Mouse (Mus musculus) cerebellum, adult 2 months (tissue): ENCODE data around the gene Pawr. TPM values are rescaled to one million over a fixed set of nuclear protein-coding genes. Genes with fewer than 3 reads are reported as not detected.

Source experiments
- DNase-seq, 2 experiments: peaks; one replicate each; pipeline ENCODE4 v3.0.0; 2021
- H3K27ac ChIP-seq: fragments of 200-500 bp; 2 replicates; pipeline ENCODE4 v1.5.1; 2012; ENCODE audit warnings: low read length, control low read depth, inconsistent platforms; ENCODE audit not compliant: insufficient read depth
- H3K27me3 ChIP-seq: fragments of 200-500 bp; 2 replicates; pipeline ENCODE4 v1.6.1; 2012; ENCODE audit warnings: inconsistent platforms, mild to moderate bottlenecking, low read length, moderate library complexity; ENCODE audit not compliant: control insufficient read depth, insufficient read depth
- H3K4me1 ChIP-seq: fragments of 200-500 bp; 2 replicates; pipeline ENCODE4 v1.6.1; 2011; ENCODE audit warnings: low read length; ENCODE audit not compliant: control insufficient read depth, insufficient read depth
- H3K4me3 ChIP-seq: fragments of 200-500 bp; replicated peaks from 2 replicates; pipeline ENCODE3; 2011; ENCODE audit warnings: mild to moderate bottlenecking, low read depth, low read length, control low read depth; ENCODE audit not compliant: insufficient read depth
- CTCF ChIP-seq: fragments of 200-500 bp; IDR thresholded peaks from 2 replicates; pipeline ENCODE4 v1.5.1; 2011; ENCODE audit warnings: low read depth, mild to moderate bottlenecking, control low read depth, low read length, moderate library complexity, borderline replicate concordance; ENCODE audit not compliant: insufficient read depth
- POLR2A ChIP-seq: fragments of 200-500 bp; IDR thresholded peaks from 2 replicates; pipeline ENCODE4 v1.6.1; 2011; ENCODE audit warnings: low read length, control low read depth, borderline replicate concordance; ENCODE audit not compliant: insufficient read depth
- WGBS: fragments of 180-500 bp; shearing (Covaris S2); methylation state at CpG from one replicate; pipeline ENCODE4 v1.1.7; 2018; 5-methylcytosine and 5-hydroxymethylcytosine counted together
- polyA plus RNA-seq: library from polyadenylated mRNA; depleted of rRNA; stranded (reverse); fragments of >200 nt; gene quantifications from 2 replicates; pipeline ENCODE4 v1.2.3, GENCODE M21; 2012

Pawr gene
- polyA plus RNA-seq, 1 experiment: 1.3 TPM

- H3K4me1 ChIP-seq: no peaks in the 10 kb centered on the region
- 92% methylated on average over 4 of the region's 4 CpGs for WGBS
- no peak for TF ChIP-seq POLR2A
- no peak for TF ChIP-seq CTCF
- no peak overlapping the region for H3K27ac ChIP-seq
- no peak overlapping the region for H3K4me3 ChIP-seq
- H3K27me3 ChIP-seq: no peaks in the 10 kb centered on the region
- DNase-seq: no peak
These were observed 44.4 kb downstream of the Pawr start for GRCm38 (mm10) chr10:108376366-108376765.

- no peak for DNase-seq
- H3K4me1 ChIP-seq: no peaks in the 10 kb centered on the region
- H3K4me3 ChIP-seq: no peak overlapping the region
- WGBS: 93% methylated on average over 7 of the region's 7 CpGs
- no peak overlapping the region for H3K27ac ChIP-seq
- H3K27me3 ChIP-seq: no peaks in the 10 kb centered on the region
- no peak for TF ChIP-seq POLR2A
- no peak for TF ChIP-seq CTCF
These were observed 45.4 kb downstream of the Pawr start for GRCm38 (mm10) chr10:108377369-108377768.

DNA sequence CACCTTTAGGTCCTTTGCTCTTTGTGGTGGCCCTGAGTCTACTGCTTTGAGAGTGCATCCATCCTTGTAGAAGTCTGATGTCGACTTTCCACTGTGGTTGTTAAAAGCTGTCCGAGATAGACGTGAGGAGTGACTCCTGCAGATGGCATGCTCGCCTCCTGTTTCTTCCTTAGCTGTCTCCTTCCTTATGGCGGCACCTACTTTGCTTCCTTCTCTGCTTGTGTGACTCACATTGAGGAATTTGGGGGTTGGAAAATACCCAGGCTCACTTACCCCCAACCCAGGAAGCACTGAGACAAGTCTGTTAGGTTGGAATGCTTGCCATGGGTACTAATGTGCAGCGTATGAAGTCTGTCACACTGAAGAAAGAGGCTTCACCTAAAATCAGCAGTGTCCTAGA is 46.1 kb downstream of the Pawr start:
- 92% methylated on average over 6 of the region's 6 CpGs for WGBS
- DNase-seq: no peak
- Histone ChIP-seq H3K27ac (no peak overlapping the region), H3K27me3 (no peaks in the 10 kb centered on the region), H3K4me1 (no peaks in the 10 kb centered on the region), H3K4me3 (no peak overlapping the region)
- TF ChIP-seq CTCF (no peak), POLR2A (no peak)

- TF ChIP-seq CTCF: no peak
- no peak for TF ChIP-seq POLR2A
- no peak overlapping the region for H3K4me3 ChIP-seq
- no peaks in the 10 kb centered on the region for H3K27me3 ChIP-seq
- 86% methylated on average over 5 of the region's 5 CpGs for WGBS
- H3K27ac ChIP-seq: no peak overlapping the region
- DNase-seq: no peak
- H3K4me1 ChIP-seq: no peaks in the 10 kb centered on the region
These were observed 46.6 kb downstream of the Pawr start for GRCm38 (mm10) chr10:108378479-108378878.

- WGBS: 90% methylated on average over 10 of the region's 10 CpGs
- H3K27me3 ChIP-seq: no peaks in the 10 kb centered on the region
These were observed 48.8 kb downstream of the Pawr start for GRCm38 (mm10) chr10:108380715-108381114.

DNA sequence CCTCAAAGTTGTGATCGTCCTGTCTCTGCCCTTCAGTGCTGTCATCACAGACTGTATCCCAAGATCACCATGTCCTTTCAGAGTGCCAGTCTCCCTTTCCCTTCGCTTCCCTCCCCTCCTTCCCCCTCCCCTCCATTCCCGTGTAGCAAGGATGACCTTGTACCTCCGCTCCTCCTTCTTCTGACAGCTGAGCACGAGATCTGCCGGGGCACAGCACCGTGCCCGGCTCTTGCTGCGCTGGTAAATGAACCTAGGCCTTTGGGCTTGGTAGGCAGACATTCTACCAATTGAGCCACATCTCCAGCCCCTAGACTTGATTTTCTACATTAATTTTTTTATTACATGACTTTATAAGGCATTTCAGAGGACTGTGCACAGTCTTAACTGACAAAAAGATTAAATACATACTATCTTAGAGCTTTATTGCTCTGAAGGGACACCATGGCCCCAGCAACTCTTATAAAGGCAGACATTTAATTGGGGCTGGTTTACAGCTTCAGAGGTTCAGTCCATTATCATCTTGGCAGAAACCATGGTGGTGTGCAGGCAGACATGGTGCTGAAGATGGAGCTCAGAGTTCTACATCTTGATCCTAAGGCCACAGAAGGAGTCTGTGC is 52.3 kb downstream of the Pawr start:
- no peak overlapping the region for H3K27ac ChIP-seq
- no peaks in the 10 kb centered on the region for H3K4me1 ChIP-seq
- H3K27me3 ChIP-seq: no peaks in the 10 kb centered on the region
- WGBS: 83% methylated on average over 9 of the region's 9 CpGs
- no peak overlapping the region for H3K4me3 ChIP-seq
- TF ChIP-seq POLR2A (no peak), CTCF (no peak)
- no peak for DNase-seq

More at GRCm38 (mm10) chr10:108380715-108381114, 48.8 kb downstream of the Pawr start:
- Histone ChIP-seq H3K27ac (no peak overlapping the region), H3K4me1 (no peaks in the 10 kb centered on the region), H3K4me3 (no peak overlapping the region)
- TF ChIP-seq CTCF: no peak
- no peak for TF ChIP-seq POLR2A
- DNase-seq: no peak

DNA sequence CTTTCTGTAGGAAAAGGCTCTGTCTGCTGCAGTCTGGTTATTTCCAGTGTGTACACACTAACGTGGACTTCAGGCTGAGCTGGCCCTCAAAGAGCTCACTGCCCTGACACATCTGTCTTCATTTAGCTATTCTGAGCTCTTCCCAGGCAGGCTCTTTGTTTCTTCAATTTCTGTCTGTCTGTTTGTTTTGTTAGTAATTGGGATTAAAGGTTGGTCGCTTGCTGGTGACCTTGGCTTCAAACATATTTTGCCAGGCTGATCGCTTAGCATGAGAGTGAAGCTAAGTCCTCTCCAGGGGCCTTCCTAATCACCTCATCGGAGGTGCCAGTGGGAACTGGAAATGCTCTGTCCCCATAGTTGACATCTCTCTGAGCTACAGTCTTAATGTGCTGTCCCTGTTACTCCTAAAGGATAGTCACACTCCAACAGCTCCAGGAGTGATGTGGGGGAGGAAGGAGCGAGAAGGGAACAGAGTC is 53.6 kb downstream of the Pawr start:
- Histone ChIP-seq H3K27me3 (no peaks in the 10 kb centered on the region), H3K4me1 (no peaks in the 10 kb centered on the region), H3K4me3 (no peak overlapping the region), H3K27ac (no peak overlapping the region)
- DNase-seq: no peak
- no peak for TF ChIP-seq POLR2A
- TF ChIP-seq CTCF: no peak
- 73% methylated on average over 5 of the region's 5 CpGs for WGBS

- Histone ChIP-seq H3K4me1 (no peaks in the 10 kb centered on the region), H3K27ac (no peak overlapping the region), H3K27me3 (no peaks in the 10 kb centered on the region), H3K4me3 (no peak overlapping the region)
- DNase-seq: no peak
- 81% methylated on average over 8 of the region's 8 CpGs for WGBS
- no peak for TF ChIP-seq POLR2A
- no peak for TF ChIP-seq CTCF
These were observed 56.5 kb downstream of the Pawr start for GRCm38 (mm10) chr10:108388410-108388915.
